Mouse (Mus musculus) liver, adult 2 months (tissue): ENCODE measurements at regions not wholly inside any gene's neighbourhood (a gene's known extent, or its start where the extent isn't known, plus 50 kb on each side); places are given as distances from the start of the nearest gene placed in this dataset.

Source experiments
- CTCF ChIP-seq: fragments of 200-500 bp; IDR thresholded peaks from 2 replicates; pipeline ENCODE4 v1.5.1; 2011; ENCODE audit warnings: low read depth, low read length, control low read depth
- POLR2A ChIP-seq: fragments of 200-500 bp; IDR thresholded peaks from 2 replicates; pipeline ENCODE4 v1.6.1; 2011; ENCODE audit warnings: low read length, control low read depth; ENCODE audit not compliant: insufficient read depth; ENCODE audit errors: extremely low read depth

- TF ChIP-seq CTCF (no peak), POLR2A (no peak)
Measured at GRCm38 (mm10) chr5:4312675-4313074, 120.5 kb downstream of the Mterf1b start.
